Mouse (Mus musculus) C2C12 (cell line): ENCODE measurements around the gene Gm45234.

Source experiments
- CEBPB ChIP-seq: IDR thresholded peaks from one replicate; pipeline ENCODE4 v1.6.1; 2011; ENCODE audit warnings: low read depth, mild to moderate bottlenecking, control low read depth, moderate library complexity
- CTCF ChIP-seq: IDR thresholded peaks from one replicate; pipeline ENCODE4 v1.5.1; 2011; ENCODE audit not compliant: control insufficient read depth, insufficient read depth, insufficient read length
- MAX ChIP-seq: IDR thresholded peaks from one replicate; pipeline ENCODE4 v1.6.1; 2011; ENCODE audit warnings: mild to moderate bottlenecking, control low read depth
- MYOD1 ChIP-seq: IDR thresholded peaks from one replicate; pipeline ENCODE4 v1.6.1; 2011; ENCODE audit warnings: low read depth; ENCODE audit not compliant: control insufficient read depth, insufficient read length

GRCm38 (mm10) chr6:124789519-124789918 lies 33.7 kb upstream of the Gm45234 start:
- no peak for TF ChIP-seq CTCF
- TF ChIP-seq MAX: no peak
- TF ChIP-seq MYOD1: no peak
- no peak for TF ChIP-seq CEBPB
